18 mouse cellular contexts compared by ENCODE assay signal in the genomic region with DNA sequence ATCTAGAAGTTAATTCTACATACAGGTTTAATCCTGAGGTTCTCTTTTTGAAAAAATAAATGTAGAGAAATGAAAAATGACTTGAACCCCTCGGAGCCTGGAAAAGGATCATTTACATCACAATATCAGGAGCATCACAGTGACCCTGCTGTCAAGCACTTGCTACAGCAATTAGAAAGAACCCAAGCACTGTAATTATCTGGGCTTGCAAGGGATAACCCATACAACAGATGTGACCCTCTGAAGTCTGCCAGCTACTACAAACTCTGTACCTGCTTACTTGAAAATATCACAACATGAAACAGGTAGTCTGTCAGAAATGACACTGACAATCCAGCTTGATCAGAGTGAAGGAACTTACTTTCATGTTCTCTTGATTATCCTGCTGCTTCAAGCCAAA.
DNase-seq lines count a peak whose midpoint lies in the region; ATAC-seq and TF ChIP-seq lines count a peak whose summit lies in the region.
"Had no signal": no experiment of that assay in that cellular context is flagged by ENCODE, and none has a peak within 500 bp of the region (broad histone marks: within the 10 kb centered on the region; RNA-seq: fewer than 3 reads in every experiment).

No protein-coding gene starts in this region.

- no peak for TF ChIP-seq CTCF in brain, embryonic 14.5 days (IDR thresholded peaks at IDR 0.05; ENCODE audit: borderline replicate concordance, extremely low read depth, insufficient read depth, insufficient read length)
- no peak for TF ChIP-seq CTCF in olfactory bulb, adult 2 months (IDR thresholded peaks at IDR 0.05; ENCODE audit: insufficient read depth, low read depth, low read length)

- no peaks in the 10 kb centered on the region for H3K4me1 ChIP-seq in hindbrain, embryonic 11.5 days (replicated peaks; ENCODE audit: control insufficient read depth, insufficient read depth, low read length)
- H3K4me1 ChIP-seq in hindbrain, embryonic 13.5 days (replicated peaks), result no peaks in the 10 kb centered on the region
- H3K4me1 ChIP-seq in olfactory bulb, adult 2 months (ENCODE audit: control insufficient read depth, insufficient read depth, low read length), result no peaks in the 10 kb centered on the region
- no peaks in the 10 kb centered on the region for H3K4me1 ChIP-seq in intestine, embryonic 15.5 days (replicated peaks)
- H3K4me1 ChIP-seq: embryonic facial prominence, embryonic 10.5 days; embryonic facial prominence, embryonic 12.5 days; forebrain, embryonic 15.5 days had no signal

- H3K9me3 ChIP-seq in hindbrain, embryonic 11.5 days (ENCODE audit: control insufficient read depth, low read length), result no peaks in the 10 kb centered on the region
- H3K9me3 ChIP-seq in hindbrain, embryonic 13.5 days, result no peaks in the 10 kb centered on the region
- no peaks in the 10 kb centered on the region for H3K9me3 ChIP-seq in intestine, embryonic 15.5 days
- H3K9me3 ChIP-seq: embryonic facial prominence, embryonic 10.5 days; embryonic facial prominence, embryonic 12.5 days; forebrain, embryonic 12.5 days; forebrain, embryonic 15.5 days had no signal

- no peak overlapping the region for H3K4me3 ChIP-seq in hindbrain, embryonic 11.5 days (ENCODE audit: low read depth, low read length)
- no peak overlapping the region for H3K4me3 ChIP-seq in hindbrain, embryonic 13.5 days
- no peak overlapping the region for H3K4me3 ChIP-seq in olfactory bulb, adult 2 months (ENCODE audit: insufficient read depth, low read depth, low read length)
- no peak overlapping the region for H3K4me3 ChIP-seq in intestine, embryonic 15.5 days (replicated peaks)
- H3K4me3 ChIP-seq: embryonic facial prominence, embryonic 10.5 days; embryonic facial prominence, embryonic 12.5 days; forebrain, embryonic 12.5 days; forebrain, embryonic 15.5 days had no signal

- peak; percentile 68; the same call in 1 of the 2 replicates for ATAC-seq in hindbrain, embryonic 11.5 days (ENCODE audit: low FRiP score)
- ATAC-seq in hindbrain, embryonic 13.5 days (ENCODE audit: low FRiP score), result no peak
- no peak for ATAC-seq in intestine, embryonic 15.5 days
- ATAC-seq: forebrain, embryonic 15.5 days; forebrain, postnatal 0 days had no signal

- H3K36me3 ChIP-seq in hindbrain, embryonic 11.5 days (ENCODE audit: control insufficient read depth, insufficient read depth, low read length), result no peaks in the 10 kb centered on the region
- peaks cover 23% of the 10 kb centered on the region for H3K36me3 ChIP-seq in hindbrain, embryonic 13.5 days
- H3K36me3 ChIP-seq in intestine, embryonic 15.5 days, result no peaks in the 10 kb centered on the region
- H3K36me3 ChIP-seq: embryonic facial prominence, embryonic 10.5 days; embryonic facial prominence, embryonic 12.5 days; forebrain, embryonic 12.5 days had no signal

- no peak overlapping the region for H3K4me2 ChIP-seq in hindbrain, embryonic 11.5 days (replicated peaks; ENCODE audit: low read depth, low read length)
- H3K4me2 ChIP-seq in hindbrain, embryonic 13.5 days, result no peak overlapping the region
- no peak overlapping the region for H3K4me2 ChIP-seq in intestine, embryonic 15.5 days (replicated peaks)
- H3K4me2 ChIP-seq: embryonic facial prominence, embryonic 12.5 days; forebrain, embryonic 12.5 days; forebrain, embryonic 15.5 days had no signal

- TF ChIP-seq POLR2A in brain, embryonic 14.5 days (IDR thresholded peaks at IDR 0.05; ENCODE audit: borderline replicate concordance, extremely low read depth, insufficient read depth, insufficient read length, poor library complexity, severe bottlenecking), result no peak
- no peak for TF ChIP-seq POLR2A in olfactory bulb, adult 2 months (IDR thresholded peaks at IDR 0.05; ENCODE audit: insufficient read depth, low read depth, low read length)

- no peak overlapping the region for H3K9ac ChIP-seq in hindbrain, embryonic 11.5 days (ENCODE audit: low read depth, low read length)
- H3K9ac ChIP-seq in hindbrain, embryonic 13.5 days, result no peak overlapping the region
- no peak overlapping the region for H3K9ac ChIP-seq in intestine, embryonic 15.5 days
- H3K9ac ChIP-seq: embryonic facial prominence, embryonic 12.5 days; forebrain, embryonic 12.5 days; forebrain, embryonic 15.5 days; forebrain, postnatal 0 days had no signal

- WGBS in hindbrain, embryonic 11.5 days, result 39% methylated on average over 1 of the region's 1 CpGs
- 9% methylated on average over 1 of the region's 1 CpGs for WGBS in hindbrain, embryonic 13.5 days
- WGBS in olfactory bulb, adult 2 months, result 32% methylated on average over 1 of the region's 1 CpGs
- WGBS in intestine, embryonic 15.5 days, result 59% methylated on average over 1 of the region's 1 CpGs

- no peak overlapping the region for H3K27ac ChIP-seq in hindbrain, embryonic 11.5 days (ENCODE audit: low read depth, low read length)
- H3K27ac ChIP-seq in hindbrain, embryonic 13.5 days, result no peak overlapping the region
- H3K27ac ChIP-seq in olfactory bulb, adult 2 months (ENCODE audit: insufficient read depth, low read depth, low read length), result 0 out of 2 replicates have a peak overlapping the region, but pooled peaks have one; percentile 44
- no peak overlapping the region for H3K27ac ChIP-seq in intestine, embryonic 15.5 days
- H3K27ac ChIP-seq: embryonic facial prominence, embryonic 10.5 days; embryonic facial prominence, embryonic 12.5 days; forebrain, embryonic 12.5 days; forebrain, embryonic 15.5 days had no signal

- H3K27me3 ChIP-seq in hindbrain, embryonic 11.5 days (ENCODE audit: control insufficient read depth, insufficient read depth, low read length), result no peaks in the 10 kb centered on the region
- H3K27me3 ChIP-seq in hindbrain, embryonic 13.5 days, result no peaks in the 10 kb centered on the region
- H3K27me3 ChIP-seq in intestine, embryonic 15.5 days (replicated peaks), result no peaks in the 10 kb centered on the region
- H3K27me3 ChIP-seq: embryonic facial prominence, embryonic 12.5 days; forebrain, embryonic 12.5 days; forebrain, embryonic 15.5 days had no signal

- no peak for DNase-seq in hindbrain, embryonic 11.5 days (ENCODE audit: low spot score)
- peak; percentile 27 for DNase-seq in brain, embryonic 14.5 days (ENCODE audit: low read depth)
- DNase-seq: adrenal gland, adult 2 months; adrenal gland, postnatal 10 days; adrenal gland, postnatal 25 days; cerebellum, adult 11-12 months; cerebellum, adult 2 months; cerebellum, adult 9-10 months; cerebellum, postnatal 10 days; cerebellum, postnatal 25 days; forebrain, postnatal 0 days had no signal
